Mouse (Mus musculus): ENCODE data around the gene Por. TPM values are rescaled to one million over a fixed set of nuclear protein-coding genes. Genes with fewer than 3 reads are reported as not detected.

Gene Por
- total and polyA plus RNA-seq, 3 experiments = 40.3 to 64.4 TPM; not detected in 1

DNA sequence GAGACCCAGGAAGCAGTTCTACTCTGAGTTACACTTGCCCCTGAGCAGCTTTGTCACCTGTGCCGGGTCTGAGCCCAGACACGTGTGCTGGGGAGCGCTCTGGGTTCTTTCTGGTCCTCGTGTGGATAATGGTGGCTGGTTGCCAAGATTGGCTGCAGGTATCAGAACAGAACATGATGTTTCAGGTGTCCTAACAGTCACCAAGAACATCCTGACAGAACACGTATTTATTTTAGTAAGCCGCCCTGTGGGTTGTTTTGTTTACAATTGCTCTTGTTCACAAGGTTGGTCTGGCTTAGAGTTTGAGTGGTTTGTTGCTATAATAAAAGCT, 29.4 kb upstream of the Por start:
- Histone ChIP-seq H3K27ac (ENCODE audit: control insufficient read depth, low read depth, low read length) (peak overlapping the region; percentile 68), H3K36me3 (ENCODE audit: control insufficient read depth in 1 of 2, insufficient read depth in 2 of 2, low read length in 2 of 2) (peaks cover 0 to 34% of the 10 kb centered on the region in 2 experiments; a peak in 2 of 4 replicates), H3K9me3 (replicated peaks; ENCODE audit: insufficient read depth, low read length) (no peaks in the 10 kb centered on the region), H3K4me3 (ENCODE audit: control insufficient read depth in 1 of 2, insufficient read depth in 1 of 2, low read depth in 2 of 2, low read length in 2 of 2) (no peak overlapping the region), H3K4me1 (ENCODE audit: control insufficient read depth in 1 of 2, insufficient read depth in 2 of 2, low read length in 2 of 2) (peaks cover 24 to 33% of the 10 kb centered on the region in 2 experiments), H3K79me2 (ENCODE audit: control insufficient read depth, insufficient read depth, low read length, poor library complexity) (no peaks in the 10 kb centered on the region), H3K9ac (ENCODE audit: control insufficient read depth, low read depth, low read length, poor library complexity, severe bottlenecking) (peak overlapping the region; percentile 9; the same call in 1 of the 2 replicates), H3K27me3 (ENCODE audit: control insufficient read depth in 1 of 2, insufficient read depth in 2 of 2, low read length in 2 of 2) (no peaks in the 10 kb centered on the region)
- DNase-seq (ENCODE audit: low read depth, low spot score) = no peak
- TF ChIP-seq ZKSCAN1 (IDR thresholded peaks at IDR 0.05; ENCODE audit: low read depth, low read length) (no peak), USF1 (IDR thresholded peaks at IDR 0.05; ENCODE audit: low read depth, low read length) (no peak), HCFC1 (IDR thresholded peaks at IDR 0.05; ENCODE audit: low read depth, low read length) (no peak), CHD1 (IDR thresholded peaks at IDR 0.05; ENCODE audit: low read depth, low read length) (no peak), KAT2A (conservative IDR thresholded peaks at IDR 0.05; ENCODE audit: low read depth, low read length) (no peak)

DNA sequence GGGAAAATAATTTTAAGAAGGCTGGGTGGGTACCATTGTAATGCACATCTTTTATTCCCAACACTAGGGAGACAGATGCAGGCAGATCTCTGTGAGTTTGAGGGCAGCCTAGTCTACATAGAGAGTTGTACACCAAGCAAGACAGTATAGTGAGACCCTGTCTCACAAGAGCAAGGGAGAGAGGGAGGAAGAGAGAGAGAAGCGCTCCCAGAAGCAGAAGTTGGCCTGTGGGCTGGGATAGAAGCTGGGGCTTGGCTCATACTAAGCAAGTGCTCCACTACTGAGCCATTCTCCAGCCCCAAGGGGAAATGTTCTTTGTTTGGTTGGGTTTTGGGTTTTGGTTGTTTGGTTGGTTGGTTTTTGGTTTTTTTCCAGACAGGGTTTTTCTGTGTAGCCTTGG, 28.8 kb upstream of the Por start:
- TF ChIP-seq TBP (IDR thresholded peaks at IDR 0.05; ENCODE audit: low read depth, low read length) (peak; percentile 71), SIN3A (IDR thresholded peaks at IDR 0.05; ENCODE audit: low read length) (no peak), RCOR1 (IDR thresholded peaks at IDR 0.05; ENCODE audit: low read depth, low read length) (no peak)
- Histone ChIP-seq H3K9ac (ENCODE audit: control insufficient read depth, low read depth, low read length, poor library complexity, severe bottlenecking) (no peak overlapping the region), H3K9me3 (replicated peaks; ENCODE audit: insufficient read depth, low read length) (no peaks in the 10 kb centered on the region), H3K79me2 (ENCODE audit: control insufficient read depth, insufficient read depth, low read length, poor library complexity) (no peaks in the 10 kb centered on the region), H3K27me3 (ENCODE audit: control insufficient read depth in 1 of 2, insufficient read depth in 2 of 2, low read length in 2 of 2) (no peaks in the 10 kb centered on the region), H3K4me3 (ENCODE audit: control insufficient read depth in 1 of 2, insufficient read depth in 1 of 2, low read depth in 2 of 2, low read length in 2 of 2) (no peak overlapping the region), H3K36me3 (ENCODE audit: control insufficient read depth in 1 of 2, insufficient read depth in 2 of 2, low read length in 2 of 2) (peaks cover 0 to 34% of the 10 kb centered on the region in 2 experiments; a peak in 2 of 4 replicates), H3K4me1 (ENCODE audit: control insufficient read depth in 1 of 2, insufficient read depth in 2 of 2, low read length in 2 of 2) (peaks cover 24 to 33% of the 10 kb centered on the region in 2 experiments), H3K27ac (ENCODE audit: control insufficient read depth, low read depth, low read length) (peak overlapping the region; percentile 68)
- DNase-seq (ENCODE audit: low read depth, low spot score) = peak; percentile 74

DNA sequence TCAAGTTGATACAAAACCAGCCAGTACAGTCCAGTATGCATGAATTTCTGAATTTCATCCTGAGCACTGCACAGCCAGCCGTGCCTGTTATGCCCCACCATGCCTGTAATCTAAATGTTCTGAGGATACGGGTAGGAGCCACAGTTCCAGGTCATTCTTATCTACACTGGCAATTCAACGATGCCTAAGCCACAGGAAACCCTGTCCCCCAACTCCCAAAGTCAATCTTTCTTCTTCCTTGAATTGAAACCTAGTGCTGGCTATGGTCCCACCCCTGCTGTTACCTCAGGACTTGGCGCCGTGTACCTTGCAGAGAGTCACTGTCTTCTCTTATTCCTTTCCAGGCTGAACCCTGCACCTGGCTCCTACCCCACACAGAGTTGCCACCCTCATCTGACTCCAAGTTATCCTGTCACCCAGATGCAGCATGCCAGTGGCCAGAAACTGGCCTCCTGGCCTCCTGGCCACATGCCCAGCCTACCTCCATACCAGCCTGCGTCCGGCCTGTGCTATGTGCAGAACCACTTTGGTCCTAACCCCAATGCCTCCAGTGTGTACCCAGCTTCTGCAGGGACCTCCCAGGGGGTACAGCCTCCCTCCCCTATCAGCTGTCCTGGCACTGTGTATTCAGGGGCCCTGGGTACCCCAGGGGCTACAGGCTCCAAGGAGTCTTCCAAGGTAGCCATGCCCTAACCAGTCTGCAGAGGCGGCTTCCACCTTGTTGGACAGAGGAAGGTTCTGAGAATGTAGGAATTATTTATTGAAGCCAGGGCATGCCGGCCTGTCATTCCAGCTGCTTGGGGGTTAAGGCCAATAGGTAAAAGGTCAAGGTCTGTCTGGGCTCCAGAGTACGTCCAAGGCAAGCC, 26.9 kb upstream of the Por start:
- Histone ChIP-seq H3K4me1 (ENCODE audit: control insufficient read depth in 1 of 2, insufficient read depth in 2 of 2, low read length in 2 of 2) (peaks cover 24 to 33% of the 10 kb centered on the region in 2 experiments), H3K9ac (ENCODE audit: control insufficient read depth, low read depth, low read length, poor library complexity, severe bottlenecking) (peak overlapping the region; percentile 11; the same call in 1 of the 2 replicates), H3K36me3 (ENCODE audit: control insufficient read depth in 1 of 2, insufficient read depth in 2 of 2, low read length in 2 of 2) (peaks cover 0 to 34% of the 10 kb centered on the region in 2 experiments; a peak in 2 of 4 replicates), H3K9me3 (replicated peaks; ENCODE audit: insufficient read depth, low read length) (no peaks in the 10 kb centered on the region), H3K79me2 (ENCODE audit: control insufficient read depth, insufficient read depth, low read length, poor library complexity) (no peaks in the 10 kb centered on the region), H3K27me3 (ENCODE audit: control insufficient read depth in 1 of 2, insufficient read depth in 2 of 2, low read length in 2 of 2) (no peaks in the 10 kb centered on the region), H3K27ac (ENCODE audit: control insufficient read depth, low read depth, low read length) (peak overlapping the region; percentile 62), H3K4me3 (ENCODE audit: control insufficient read depth in 1 of 2, insufficient read depth in 1 of 2, low read depth in 2 of 2, low read length in 2 of 2) (no peak overlapping the region; a peak in 1 of 4 replicates)
- peak; percentile 83 for DNase-seq (ENCODE audit: low read depth, low spot score)
- no peak for TF ChIP-seq MEF2A (IDR thresholded peaks at IDR 0.05; ENCODE audit: extremely low read depth, insufficient replicate concordance, low read depth, low read length, poor library complexity, severe bottlenecking)
- no peak for TF ChIP-seq HCFC1 (IDR thresholded peaks at IDR 0.05; ENCODE audit: low read depth, low read length)
- no peak for TF ChIP-seq MAZ (IDR thresholded peaks at IDR 0.05; ENCODE audit: low read depth, low read length)
- TF ChIP-seq POLR2A (IDR thresholded peaks at IDR 0.05; ENCODE audit: control insufficient read depth in 1 of 2, insufficient read depth in 1 of 2, low read depth in 1 of 2, low read length in 2 of 2, poor library complexity in 1 of 2) = 0 out of 4 replicates have a peak, but pooled peaks of 1 of the 2 experiments have one; percentile 34
- no peak for TF ChIP-seq ELF1 (IDR thresholded peaks at IDR 0.05; ENCODE audit: low read depth, low read length)
- peak; percentile 88 for TF ChIP-seq RCOR1 (IDR thresholded peaks at IDR 0.05; ENCODE audit: low read depth, low read length)
- peak; percentile 74 to 88; a peak in 3 of 4 replicates for TF ChIP-seq EP300 (IDR thresholded peaks at IDR 0.05; ENCODE audit: low read depth in 1 of 2, low read length in 2 of 2)
- TF ChIP-seq USF1 (IDR thresholded peaks at IDR 0.05; ENCODE audit: low read depth, low read length) = no peak
- TF ChIP-seq GATA1 (IDR thresholded peaks at IDR 0.05; ENCODE audit: low read depth, low read length) = peak; percentile 75
- TF ChIP-seq RAD21 (IDR thresholded peaks at IDR 0.05; ENCODE audit: low read depth, low read length) = no peak
- no peak for TF ChIP-seq GABPA (IDR thresholded peaks at IDR 0.05; ENCODE audit: low read depth, low read length)
- no peak for TF ChIP-seq POLR2AphosphoS2 (IDR thresholded peaks at IDR 0.05; ENCODE audit: low read length)
- TF ChIP-seq TAL1 (IDR thresholded peaks at IDR 0.05; ENCODE audit: low read length) = peak; percentile 72
- TF ChIP-seq SIN3A (IDR thresholded peaks at IDR 0.05; ENCODE audit: low read length) = peak; percentile 61; the same call in 1 of the 2 replicates
- TF ChIP-seq TCF12 (IDR thresholded peaks at IDR 0.05; ENCODE audit: low read depth, low read length) = peak; percentile 70
- no peak for TF ChIP-seq CHD2 (IDR thresholded peaks at IDR 0.05; ENCODE audit: low read length)
- TF ChIP-seq ETS1 (IDR thresholded peaks at IDR 0.05; ENCODE audit: low read depth, low read length) = peak; percentile 65
- 0 out of 2 replicates have a peak, but pooled peaks have one; percentile 8 for TF ChIP-seq MYC (IDR thresholded peaks at IDR 0.05; ENCODE audit: low read depth, low read length)
- TF ChIP-seq MAX (IDR thresholded peaks at IDR 0.05; ENCODE audit: low read length) = peak; percentile 33; the same call in 1 of the 2 replicates
- TF ChIP-seq MYB (IDR thresholded peaks at IDR 0.05; ENCODE audit: low read depth, low read length) = peak; percentile 86
